ENCODE assay signal across 16 mouse cellular contexts in the genomic region with DNA sequence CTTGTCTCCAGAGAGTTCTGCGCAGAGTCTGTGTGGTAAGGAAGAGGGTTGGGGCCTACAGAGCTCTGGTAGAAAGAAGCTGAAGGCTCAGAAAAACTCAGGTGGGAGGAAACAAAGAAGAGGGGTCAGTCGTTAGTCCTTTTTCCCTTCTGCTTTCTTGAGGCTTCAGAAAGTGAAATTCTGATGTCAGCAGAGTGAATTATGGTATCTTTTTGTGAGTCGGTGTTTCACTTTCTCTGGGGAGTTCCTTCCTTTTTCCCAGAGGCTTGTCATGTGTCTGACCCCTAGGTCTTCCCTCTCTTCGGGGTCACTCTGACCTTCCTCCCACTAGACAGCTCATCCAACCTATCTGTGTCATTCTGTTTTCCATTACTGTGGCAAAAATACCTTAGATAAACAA.
"Had no signal": no experiment of that assay in that cellular context is flagged by ENCODE, and none has a peak within 500 bp of the region (broad histone marks: within the 10 kb centered on the region; RNA-seq: fewer than 3 reads in every experiment).

No protein-coding gene starts in this region.

- H3K9ac ChIP-seq: limb, embryonic 12.5 days; midbrain, embryonic 15.5 days; neural tube, embryonic 12.5 days had no signal

- ATAC-seq: midbrain, embryonic 15.5 days had no signal

- H3K27ac ChIP-seq: kidney, postnatal 0 days; limb, embryonic 12.5 days; midbrain, embryonic 15.5 days; neural tube, embryonic 12.5 days had no signal

- H3K4me3 ChIP-seq: limb, embryonic 12.5 days; megakaryocyte, embryonic 14.5 days; midbrain, embryonic 15.5 days; neural tube, embryonic 12.5 days had no signal

- H3K4me2 ChIP-seq: limb, embryonic 12.5 days; liver, embryonic 11.5 days; midbrain, embryonic 11.5 days; midbrain, embryonic 15.5 days; neural tube, embryonic 12.5 days had no signal

- H3K27me3 ChIP-seq: limb, embryonic 12.5 days; midbrain, embryonic 15.5 days; neural tube, embryonic 12.5 days had no signal

- H3K4me1 ChIP-seq: limb, embryonic 12.5 days; megakaryocyte, embryonic 14.5 days; midbrain, embryonic 15.5 days; neural tube, embryonic 12.5 days had no signal

- H3K36me3 ChIP-seq: limb, embryonic 12.5 days; midbrain, embryonic 15.5 days; neural tube, embryonic 12.5 days had no signal

- H3K9me3 ChIP-seq: limb, embryonic 12.5 days; megakaryocyte, embryonic 14.5 days; midbrain, embryonic 15.5 days; neural tube, embryonic 12.5 days had no signal

- DNase-seq: kidney, adult 11 months; kidney, adult 9 months; kidney, postnatal 36 days; layer of hippocampus, adult 9-11 months; layer of hippocampus, postnatal 36 days; retina, postnatal 1 day; right cerebral cortex, postnatal 4 days; spleen, adult 18-20 months; thymus, postnatal 4 days had no signal
